21 mouse cellular contexts compared by ENCODE assay signal in genomic region chr2:35104843-35105242, GRCm38 (mm10). TPM values are rescaled to one million over a fixed set of nuclear protein-coding genes. Genes with fewer than 3 reads are reported as not detected.
"Had no signal": no experiment of that assay in that cellular context is flagged by ENCODE, and none has a peak within 500 bp of the region (broad histone marks: within the 10 kb centered on the region; RNA-seq: fewer than 3 reads in every experiment).

No protein-coding gene starts in this region.

- H3K4me1 ChIP-seq: stomach, embryonic 15.5 days had no signal

- H3K9ac ChIP-seq: liver, embryonic 14.5 days; lung, embryonic 14.5 days; midbrain, embryonic 13.5 days; midbrain, embryonic 15.5 days; neural tube, embryonic 12.5 days; stomach, embryonic 15.5 days had no signal

- H3K4me3 ChIP-seq: megakaryocyte, embryonic 14.5 days; midbrain, embryonic 13.5 days; midbrain, embryonic 15.5 days; neural tube, embryonic 12.5 days; stomach, embryonic 15.5 days had no signal

- H3K36me3 ChIP-seq: midbrain, embryonic 13.5 days; midbrain, embryonic 15.5 days; neural tube, embryonic 12.5 days; stomach, embryonic 15.5 days had no signal

- H3K9me3 ChIP-seq: megakaryocyte, embryonic 14.5 days; midbrain, embryonic 13.5 days; midbrain, embryonic 15.5 days; neural tube, embryonic 12.5 days; stomach, embryonic 15.5 days had no signal

- DNase-seq: lung, adult 18-20 months; lung, embryonic 14.5 days; lung, postnatal 10 days; right cerebral cortex, postnatal 14 days; thymus, adult 2 months; thymus, postnatal 25 days; thymus, postnatal 4 days had no signal

- H3K27me3 ChIP-seq: midbrain, embryonic 13.5 days; midbrain, embryonic 15.5 days; neural tube, embryonic 12.5 days; stomach, embryonic 15.5 days had no signal

- H3K27ac ChIP-seq: liver, embryonic 14.5 days; macrophage; midbrain, embryonic 13.5 days; midbrain, embryonic 15.5 days; neural tube, embryonic 12.5 days; stomach, embryonic 15.5 days; stomach, postnatal 0 days had no signal

- H3K4me2 ChIP-seq: lung, embryonic 14.5 days; midbrain, embryonic 11.5 days; midbrain, embryonic 13.5 days; midbrain, embryonic 15.5 days; neural tube, embryonic 12.5 days; stomach, embryonic 15.5 days had no signal

- ATAC-seq: midbrain, embryonic 13.5 days; midbrain, embryonic 15.5 days had no signal

RNA-seq across cellular contexts. Expression of gene AI182371, which starts 3.5 kb away (rescaled TPM):
- total RNA-seq: monocyte, adult 5-6 weeks had no signal
- polyA plus RNA-seq: lung, embryonic 14.5 days; midbrain, embryonic 11.5 days had no signal

RNA-seq across cellular contexts. Expression of gene Hc, which starts 43.6 kb away (rescaled TPM):
- total RNA-seq: megakaryocyte progenitor cell, adult 5-6 weeks; midbrain, postnatal 0 days; neutrophil, adult 5-6 weeks had no signal
- polyA plus RNA-seq: macrophage; spleen, adult 2 months had no signal
